Mouse (Mus musculus): ENCODE results near the gene Tut7.
"Not testable (repeated sequence)": the region's sequence is repeated elsewhere in the genome, so short reads cannot be mapped to it uniquely, and the experiment has no call there.

DNA sequence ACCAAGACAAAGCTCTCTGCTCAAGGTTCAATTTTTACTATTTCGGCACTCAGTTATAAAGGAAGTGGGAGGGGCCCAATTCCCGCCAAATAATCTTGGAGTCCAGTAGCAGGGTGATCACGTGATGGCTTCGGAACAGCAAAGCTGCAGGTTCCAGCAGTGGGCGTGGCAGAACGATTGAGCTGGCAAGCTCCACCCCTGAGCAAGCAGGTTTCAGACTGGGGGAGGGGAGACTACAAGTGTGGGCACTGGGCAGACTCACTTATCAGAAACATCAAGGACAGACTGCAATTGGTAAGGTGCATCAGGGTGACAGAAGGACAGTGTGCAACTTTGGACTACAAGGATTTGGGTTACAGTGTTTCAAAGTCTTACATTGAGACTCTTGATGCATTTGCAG lies 88.6 kb downstream of the Tut7 start:
- TF ChIP-seq CTCF, EP300 (IDR thresholded peaks at IDR 0.05): not testable (repeated sequence)

Data from lung, postnatal 0 days (tissue).